Mouse (Mus musculus): ENCODE data around the gene Fgf11. TPM values are rescaled to one million over a fixed set of nuclear protein-coding genes. Genes with fewer than 3 reads are reported as not detected.

Gene Fgf11
- polyA plus RNA-seq, 1 experiment from 2014 or later, result 2.3 TPM

- no peaks in the 10 kb centered on the region for H3K9me3 ChIP-seq (ENCODE audit: control insufficient read depth, low read length)
- 79% methylated on average over 2 of the region's 2 CpGs for WGBS
- H3K4me2 ChIP-seq (ENCODE audit: low read depth, low read length), result no peak overlapping the region
Measured at GRCm38 (mm10) chr11:69823456-69823855, 21.8 kb upstream of the Fgf11 start.

GRCm38 (mm10) chr11:69822080-69822479, 20.4 kb upstream of the Fgf11 start, which contains the start of gene Spem1:
Gene Spem1 (minus strand): TSS chr11:69822180.
- H3K36me3 ChIP-seq (ENCODE audit: control insufficient read depth, insufficient read depth, low read length), result peaks cover 30% of the 10 kb centered on the region
- ATAC-seq (ENCODE audit: low read depth) (no peak), DNase-seq (ENCODE audit: low spot score) (no peak)
- H3K27ac ChIP-seq (replicated peaks; ENCODE audit: low read depth, low read length), result no peak within 1 kb of the TSS
- WGBS, result 95% methylated on average over 2 of the region's 3 CpGs
- H3K4me3 ChIP-seq (ENCODE audit: low read depth, low read length), result no peak within 1 kb of the TSS
- peaks cover 12% of the 10 kb centered on the region for H3K9me3 ChIP-seq (ENCODE audit: control insufficient read depth, low read length)
- no peak within 1 kb of the TSS for H3K4me2 ChIP-seq (ENCODE audit: low read depth, low read length)
- H3K9ac ChIP-seq (ENCODE audit: low read depth, low read length), result no peak within 1 kb of the TSS
- no peaks in the 10 kb centered on the region for H3K4me1 ChIP-seq (ENCODE audit: control insufficient read depth, insufficient read depth, low read length)
- H3K27me3 ChIP-seq (replicated peaks; ENCODE audit: control insufficient read depth, insufficient read depth, low read length), result no peaks in the 10 kb centered on the region

More at GRCm38 (mm10) chr11:69823456-69823855, 21.8 kb upstream of the Fgf11 start:
- no peaks in the 10 kb centered on the region for H3K4me1 ChIP-seq (ENCODE audit: control insufficient read depth, insufficient read depth, low read length)
- no peak overlapping the region for H3K4me3 ChIP-seq (ENCODE audit: low read depth, low read length)
- no peak overlapping the region for H3K27ac ChIP-seq (replicated peaks; ENCODE audit: low read depth, low read length)
- H3K9ac ChIP-seq (ENCODE audit: low read depth, low read length), result no peak overlapping the region
- H3K36me3 ChIP-seq (ENCODE audit: control insufficient read depth, insufficient read depth, low read length), result peaks cover 44% of the 10 kb centered on the region
- ATAC-seq (ENCODE audit: low read depth) (no peak), DNase-seq (ENCODE audit: low spot score) (no peak)
- no peaks in the 10 kb centered on the region for H3K27me3 ChIP-seq (replicated peaks; ENCODE audit: control insufficient read depth, insufficient read depth, low read length)

GRCm38 (mm10) chr11:69818871-69819270, 17.2 kb upstream of the Fgf11 start:
- Histone ChIP-seq H3K4me3 (ENCODE audit: low read depth, low read length) (no peak overlapping the region), H3K27ac (replicated peaks; ENCODE audit: low read depth, low read length) (no peak overlapping the region), H3K4me2 (ENCODE audit: low read depth, low read length) (no peak overlapping the region), H3K4me1 (ENCODE audit: control insufficient read depth, insufficient read depth, low read length) (no peaks in the 10 kb centered on the region), H3K9me3 (ENCODE audit: control insufficient read depth, low read length) (peaks cover 12% of the 10 kb centered on the region), H3K9ac (ENCODE audit: low read depth, low read length) (no peak overlapping the region), H3K27me3 (replicated peaks; ENCODE audit: control insufficient read depth, insufficient read depth, low read length) (no peaks in the 10 kb centered on the region), H3K36me3 (ENCODE audit: control insufficient read depth, insufficient read depth, low read length) (no peaks in the 10 kb centered on the region)
- DNase-seq (ENCODE audit: low spot score), result no peak
- no peak for ATAC-seq (ENCODE audit: low read depth)
- 90% methylated on average over 8 of the region's 8 CpGs for WGBS

- H3K9ac ChIP-seq (ENCODE audit: low read depth, low read length), result no peak within 1 kb of the TSS
- no peak for ATAC-seq (ENCODE audit: low read depth)
- peaks cover 12% of the 10 kb centered on the region for H3K9me3 ChIP-seq (ENCODE audit: control insufficient read depth, low read length)
- H3K27ac ChIP-seq (replicated peaks; ENCODE audit: low read depth, low read length), result no peak within 1 kb of the TSS
- no peaks in the 10 kb centered on the region for H3K27me3 ChIP-seq (replicated peaks; ENCODE audit: control insufficient read depth, insufficient read depth, low read length)
- 84% methylated on average over 2 of the region's 2 CpGs for WGBS
- no peak within 1 kb of the TSS for H3K4me2 ChIP-seq (ENCODE audit: low read depth, low read length)
- no peak within 1 kb of the TSS for H3K4me3 ChIP-seq (ENCODE audit: low read depth, low read length)
- DNase-seq (ENCODE audit: low spot score), result no peak
- H3K36me3 ChIP-seq (ENCODE audit: control insufficient read depth, insufficient read depth, low read length), result no peaks in the 10 kb centered on the region
- H3K4me1 ChIP-seq (ENCODE audit: control insufficient read depth, insufficient read depth, low read length), result no peaks in the 10 kb centered on the region
Measured at GRCm38 (mm10) chr11:69818365-69818764, 16.7 kb upstream of the Fgf11 start, which contains the start of gene Spem2. Gene Spem2 (minus strand): TSS chr11:69818465.

- ATAC-seq (ENCODE audit: low read depth), result no peak
- WGBS, result 93% methylated on average over 12 of the region's 12 CpGs
Measured at GRCm38 (mm10) chr11:69816520-69816919, 14.9 kb upstream of the Fgf11 start.

GRCm38 (mm10) chr11:69815155-69815554, 13.5 kb upstream of the Fgf11 start, which contains the start of gene Gm39566:
Gene Gm39566 (minus strand): TSS chr11:69815298.
- no peaks in the 10 kb centered on the region for H3K36me3 ChIP-seq (ENCODE audit: control insufficient read depth, insufficient read depth, low read length)
- peaks cover 12% of the 10 kb centered on the region for H3K9me3 ChIP-seq (ENCODE audit: control insufficient read depth, low read length)
- H3K27ac ChIP-seq (replicated peaks; ENCODE audit: low read depth, low read length), result no peak within 1 kb of the TSS
- no peak for DNase-seq (ENCODE audit: low spot score)
- H3K4me1 ChIP-seq (ENCODE audit: control insufficient read depth, insufficient read depth, low read length), result no peaks in the 10 kb centered on the region
- H3K9ac ChIP-seq (ENCODE audit: low read depth, low read length), result no peak within 1 kb of the TSS
- no peak within 1 kb of the TSS for H3K4me2 ChIP-seq (ENCODE audit: low read depth, low read length)
- ATAC-seq (ENCODE audit: low read depth), result no peak
- no peak within 1 kb of the TSS for H3K4me3 ChIP-seq (ENCODE audit: low read depth, low read length)
- 61% methylated on average over 10 of the region's 10 CpGs for WGBS
- H3K27me3 ChIP-seq (replicated peaks; ENCODE audit: control insufficient read depth, insufficient read depth, low read length), result no peaks in the 10 kb centered on the region

More at GRCm38 (mm10) chr11:69816520-69816919, 14.9 kb upstream of the Fgf11 start:
- no peaks in the 10 kb centered on the region for H3K36me3 ChIP-seq (ENCODE audit: control insufficient read depth, insufficient read depth, low read length)
- no peaks in the 10 kb centered on the region for H3K4me1 ChIP-seq (ENCODE audit: control insufficient read depth, insufficient read depth, low read length)
- no peak overlapping the region for H3K9ac ChIP-seq (ENCODE audit: low read depth, low read length)
- peaks cover 12% of the 10 kb centered on the region for H3K9me3 ChIP-seq (ENCODE audit: control insufficient read depth, low read length)
- no peak overlapping the region for H3K4me2 ChIP-seq (ENCODE audit: low read depth, low read length)
- H3K27ac ChIP-seq (replicated peaks; ENCODE audit: low read depth, low read length), result no peak overlapping the region
- DNase-seq (ENCODE audit: low spot score), result no peak
- H3K27me3 ChIP-seq (replicated peaks; ENCODE audit: control insufficient read depth, insufficient read depth, low read length), result no peaks in the 10 kb centered on the region
- no peak overlapping the region for H3K4me3 ChIP-seq (ENCODE audit: low read depth, low read length)

GRCm38 (mm10) chr11:69810280-69810679, 8.6 kb upstream of the Fgf11 start:
- no peak overlapping the region for H3K9ac ChIP-seq (ENCODE audit: low read depth, low read length)
- H3K9me3 ChIP-seq (ENCODE audit: control insufficient read depth, low read length), result no peaks in the 10 kb centered on the region
- DNase-seq (ENCODE audit: low spot score), result no peak
- peaks cover 7% of the 10 kb centered on the region for H3K27me3 ChIP-seq (replicated peaks; ENCODE audit: control insufficient read depth, insufficient read depth, low read length)
- H3K36me3 ChIP-seq (ENCODE audit: control insufficient read depth, insufficient read depth, low read length), result no peaks in the 10 kb centered on the region
- ATAC-seq (ENCODE audit: low read depth), result no peak
- H3K4me3 ChIP-seq (ENCODE audit: low read depth, low read length), result no peak overlapping the region
- no peak overlapping the region for H3K27ac ChIP-seq (replicated peaks; ENCODE audit: low read depth, low read length)
- no peaks in the 10 kb centered on the region for H3K4me1 ChIP-seq (ENCODE audit: control insufficient read depth, insufficient read depth, low read length)
- H3K4me2 ChIP-seq (ENCODE audit: low read depth, low read length), result no peak overlapping the region

- Histone ChIP-seq H3K4me1 (ENCODE audit: control insufficient read depth, insufficient read depth, low read length) (peaks cover 22% of the 10 kb centered on the region), H3K9me3 (ENCODE audit: control insufficient read depth, low read length) (no peaks in the 10 kb centered on the region), H3K4me2 (ENCODE audit: low read depth, low read length) (no peak overlapping the region), H3K9ac (ENCODE audit: low read depth, low read length) (no peak overlapping the region), H3K4me3 (ENCODE audit: low read depth, low read length) (no peak overlapping the region), H3K27me3 (replicated peaks; ENCODE audit: control insufficient read depth, insufficient read depth, low read length) (peaks cover 28% of the 10 kb centered on the region), H3K27ac (replicated peaks; ENCODE audit: low read depth, low read length) (no peak overlapping the region), H3K36me3 (ENCODE audit: control insufficient read depth, insufficient read depth, low read length) (no peaks in the 10 kb centered on the region)
- 72% methylated on average over 2 of the region's 2 CpGs for WGBS
- ATAC-seq (ENCODE audit: low read depth), result no peak
- DNase-seq (ENCODE audit: low spot score), result no peak
Measured at GRCm38 (mm10) chr11:69807641-69808040, 6.0 kb upstream of the Fgf11 start.

- no peak overlapping the region for H3K9ac ChIP-seq (ENCODE audit: low read depth, low read length)
- H3K27me3 ChIP-seq (replicated peaks; ENCODE audit: control insufficient read depth, insufficient read depth, low read length), result peaks cover 35% of the 10 kb centered on the region
- ATAC-seq (ENCODE audit: low read depth) (no peak), DNase-seq (ENCODE audit: low spot score) (no peak)
- no peak overlapping the region for H3K4me3 ChIP-seq (ENCODE audit: low read depth, low read length)
- no peak overlapping the region for H3K27ac ChIP-seq (replicated peaks; ENCODE audit: low read depth, low read length)
- H3K9me3 ChIP-seq (ENCODE audit: control insufficient read depth, low read length), result no peaks in the 10 kb centered on the region
- 84% methylated on average over 4 of the region's 4 CpGs for WGBS
- peaks cover 32% of the 10 kb centered on the region for H3K4me1 ChIP-seq (ENCODE audit: control insufficient read depth, insufficient read depth, low read length)
- H3K4me2 ChIP-seq (ENCODE audit: low read depth, low read length), result no peak overlapping the region
- H3K36me3 ChIP-seq (ENCODE audit: control insufficient read depth, insufficient read depth, low read length), result no peaks in the 10 kb centered on the region
Measured at GRCm38 (mm10) chr11:69806378-69806777, 4.7 kb upstream of the Fgf11 start.
